Mouse (Mus musculus) mammary gland, adult 2 months (tissue): Measurements from ENCODE around the gene Vmn1r168. TPM values are rescaled to one million over a fixed set of nuclear protein-coding genes. Genes with fewer than 3 reads are reported as not detected.

Experiments
- polyA plus RNA-seq: library from polyadenylated mRNA; depleted of rRNA; stranded (reverse); fragments of >200 nt; gene quantifications from 2 replicates; pipeline ENCODE4 v1.2.3, GENCODE M21; 2012; ENCODE audit warnings: low replicate concordance; rRNA removed

Vmn1r168 gene
- polyA plus RNA-seq = not detected in 2 replicates

GRCm38 (mm10) chr7:23539432-23539831 lies at the start of gene Vmn1r168:
Gene Vmn1r168 (plus strand): TSS chr7:23539732.

GRCm38 (mm10) chr7:23507106-23507505 lies 32.4 kb upstream of the Vmn1r168 start, which contains the start of gene Vmn1r167:
Gene Vmn1r167 (minus strand): TSS chr7:23507206.

GRCm38 (mm10) chr7:23575226-23575625 lies 35.7 kb downstream of the Vmn1r168 start, which contains the start of gene Vmn1r169:
Gene Vmn1r169 (plus strand): TSS chr7:23575526.

Other genes starting within 250 kb of the Vmn1r168 start
- gene Nlrp4e, start 238.5 kb upstream of the Vmn1r168 start, polyA plus RNA-seq = not detected in 2 replicates
- gene Nlrp5, start 153.8 kb upstream of the Vmn1r168 start, polyA plus RNA-seq = not detected in 2 replicates
- gene Vmn1r167, start 32.5 kb upstream of the Vmn1r168 start, polyA plus RNA-seq = not detected in 2 replicates
- gene Vmn1r169, start 35.8 kb downstream of the Vmn1r168 start, polyA plus RNA-seq = not detected in 2 replicates
- gene Vmn1r170, start 66.4 kb downstream of the Vmn1r168 start, polyA plus RNA-seq = not detected in 2 replicates
- gene Vmn1r171, start 91.0 kb downstream of the Vmn1r168 start, polyA plus RNA-seq = not detected in 2 replicates
- gene Vmn1r172, start 118.6 kb downstream of the Vmn1r168 start, polyA plus RNA-seq = not detected in 2 replicates
- gene Vmn1r173, start 161.0 kb downstream of the Vmn1r168 start, polyA plus RNA-seq = not detected in 2 replicates
- gene Vmn1r174, start 212.5 kb downstream of the Vmn1r168 start, polyA plus RNA-seq = not detected in 2 replicates